Mouse (Mus musculus) embryonic fibroblast, embryonic 13.5 days (primary cell): ENCODE measurements around the gene Golt1a.

Source experiments
- CTCF ChIP-seq: IDR thresholded peaks from 2 replicates; pipeline ENCODE4 v1.5.1; 2011; ENCODE audit warnings: mild to moderate bottlenecking, control low read depth, low read length, moderate library complexity, borderline replicate concordance; ENCODE audit not compliant: insufficient read depth
- POLR2A ChIP-seq: IDR thresholded peaks from 2 replicates; pipeline ENCODE4 v1.6.1; 2011; ENCODE audit warnings: low read depth, mild to moderate bottlenecking, control low read depth, low read length, moderate library complexity

DNA sequence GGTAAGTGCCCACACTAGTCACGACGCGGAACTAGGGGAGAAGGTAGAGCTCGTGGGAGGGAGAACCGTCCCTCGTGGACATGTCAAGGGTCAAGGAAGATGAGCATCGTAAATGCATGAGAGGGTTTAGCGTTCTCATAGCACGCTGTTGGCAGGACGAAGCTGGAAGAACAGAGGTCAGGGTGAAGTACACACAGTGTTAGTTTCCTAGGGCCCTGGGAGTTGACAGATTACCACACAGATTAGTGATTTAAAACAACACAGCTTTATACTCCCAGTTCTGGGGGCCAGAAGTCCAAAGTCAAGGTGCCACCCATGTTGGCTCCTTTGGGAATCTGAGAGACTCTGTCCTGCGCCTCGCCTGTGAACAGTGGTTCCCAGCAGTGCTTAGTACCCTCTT is 21.7 kb upstream of the Golt1a start:
- TF ChIP-seq CTCF (no peak), POLR2A (no peak)
